Mouse (Mus musculus) retina, postnatal 1 day (tissue): ENCODE data around the gene Hnrnpr.
A peak's percentile ranks its signal among the peaks of the same experiment; 100 is the strongest.

Experiments
- DNase-seq: peaks from one replicate; pipeline ENCODE4 v3.0.0-alpha.2; 2012

Hnrnpr gene

DNA sequence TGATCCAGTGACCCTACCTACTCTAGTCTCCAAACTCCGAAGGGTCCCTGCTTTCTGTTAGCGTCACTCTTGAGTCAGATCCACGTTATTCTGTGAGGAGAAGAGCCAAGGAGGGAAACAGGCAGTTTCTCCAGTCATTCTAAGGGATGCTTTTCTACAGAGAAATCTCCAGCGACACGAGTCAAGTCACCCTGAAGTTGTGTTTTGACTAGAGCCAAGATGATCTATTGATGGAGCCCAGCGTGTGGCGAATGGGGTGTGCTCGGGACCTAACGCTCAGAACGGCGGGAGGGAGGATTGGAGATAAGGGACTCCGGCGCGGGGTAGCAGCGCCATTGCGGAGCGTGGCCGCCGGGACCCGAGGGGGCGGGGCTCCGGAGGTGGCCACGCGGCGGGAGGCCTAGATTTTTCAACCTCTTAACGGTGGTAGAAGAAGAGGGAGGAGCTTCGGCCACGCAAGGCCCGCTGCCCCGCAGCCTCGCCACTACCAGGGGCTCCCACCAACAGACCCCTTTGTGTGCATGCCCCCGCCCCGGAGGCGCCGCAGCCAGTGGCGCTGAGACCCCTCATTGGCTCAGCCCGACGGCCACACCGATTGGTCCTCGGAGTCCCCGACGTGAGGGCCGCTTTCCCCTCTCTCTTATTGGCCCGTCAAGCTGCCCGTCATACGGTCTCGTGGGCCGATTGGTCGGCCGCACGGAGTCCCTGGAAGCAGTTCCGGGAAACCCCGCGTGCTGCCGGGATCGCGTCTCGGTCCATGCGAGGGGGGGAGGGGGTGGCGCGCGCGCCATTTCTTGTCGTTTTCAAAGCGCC lies at the start of gene Hnrnpr:
Hnrnpr (plus strand) TSS at position 714 of the 813 bp plus-strand sequence.
- DNase-seq: peak; percentile 100

DNA sequence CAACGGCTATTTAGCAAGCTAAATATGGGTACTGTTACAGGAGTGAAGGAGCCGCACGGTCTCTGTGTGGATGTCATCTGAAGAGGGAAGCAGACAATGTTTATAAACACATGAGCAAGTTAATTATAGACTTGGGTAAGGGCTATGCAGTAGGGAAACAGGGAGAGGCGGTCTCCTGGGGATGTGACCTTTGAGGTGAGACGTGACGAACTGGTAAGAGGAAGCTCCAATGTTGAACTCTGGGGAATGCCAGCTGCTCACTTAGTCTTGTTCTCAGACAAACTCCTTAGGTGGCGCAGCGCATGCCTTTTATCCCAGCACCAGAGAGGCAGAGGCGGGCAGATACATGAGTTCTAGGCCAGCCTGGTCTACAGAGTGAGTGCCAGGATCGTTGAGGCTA lies 48.8 kb upstream of the Hnrnpr start:
- DNase-seq: no peak

DNA sequence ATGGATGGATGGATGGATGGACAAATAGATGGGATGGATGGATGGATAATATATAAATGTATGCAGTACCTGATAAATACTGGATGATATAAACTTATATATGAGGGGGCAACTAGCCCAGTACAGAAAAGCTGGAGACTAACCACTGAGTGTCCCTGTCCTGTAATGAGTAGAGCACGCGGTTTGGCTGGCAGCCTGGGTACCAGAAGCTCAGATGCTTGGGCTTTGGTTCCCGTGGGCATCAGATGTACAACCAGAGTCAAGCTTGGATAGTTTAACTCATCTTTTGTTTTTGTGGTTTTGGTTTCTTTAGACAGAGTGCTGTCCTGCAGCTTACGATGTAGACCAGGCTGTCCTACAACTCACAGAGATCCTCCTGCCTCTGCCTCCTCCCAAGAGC lies 47.2 kb upstream of the Hnrnpr start:
- DNase-seq: no peak

DNA sequence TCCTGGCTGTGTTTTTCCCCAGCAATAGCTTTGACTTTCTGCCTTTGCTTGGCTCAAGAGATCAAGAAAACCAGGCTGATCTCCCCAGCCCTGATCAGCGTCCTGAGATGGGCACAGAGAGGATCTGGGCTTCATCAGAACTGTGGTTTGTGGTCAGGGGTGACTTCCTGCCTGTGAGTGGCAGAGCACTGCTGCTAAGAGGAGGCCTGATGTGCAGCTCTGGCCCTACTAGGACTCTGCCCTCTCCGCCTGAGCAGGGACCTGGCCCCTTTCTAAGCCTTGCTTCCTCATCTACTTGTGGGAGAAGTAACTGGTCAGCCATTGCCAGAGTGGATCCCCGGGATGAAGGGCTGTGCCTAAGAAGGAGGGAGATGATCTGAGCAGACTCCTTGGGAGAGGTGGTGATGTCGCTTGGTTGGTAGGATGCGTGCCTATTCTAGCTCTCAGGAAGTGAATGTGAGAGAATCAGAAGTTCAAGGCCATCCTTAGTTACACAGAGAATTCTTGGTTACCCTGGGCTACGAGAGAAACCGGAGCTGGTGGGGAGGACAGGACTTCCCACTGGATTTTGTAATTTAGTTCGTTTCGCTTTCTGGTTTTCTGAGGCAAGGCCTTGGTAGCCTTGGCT lies 43.9 kb upstream of the Hnrnpr start:
- DNase-seq: no peak

DNA sequence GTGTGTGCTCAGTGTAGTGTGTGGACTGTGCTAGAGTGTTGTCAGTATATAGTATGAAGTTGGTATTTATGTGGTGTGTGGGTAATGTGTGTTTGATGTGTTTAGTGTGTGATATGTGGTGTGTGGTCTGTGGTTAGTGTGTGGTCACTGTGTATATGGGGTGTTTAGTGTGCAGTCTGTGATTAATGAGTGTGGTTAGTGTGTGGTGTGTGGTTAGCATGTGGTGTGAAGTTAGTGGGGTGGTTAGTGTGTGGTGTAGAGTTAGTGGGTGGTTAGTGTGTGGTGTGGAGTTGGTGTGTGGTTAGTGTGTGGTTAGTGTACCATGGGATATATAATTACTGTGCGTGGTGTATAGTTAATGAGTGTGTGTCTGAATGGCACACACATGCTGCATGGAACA lies 41.8 kb upstream of the Hnrnpr start:
- DNase-seq: no peak

DNA sequence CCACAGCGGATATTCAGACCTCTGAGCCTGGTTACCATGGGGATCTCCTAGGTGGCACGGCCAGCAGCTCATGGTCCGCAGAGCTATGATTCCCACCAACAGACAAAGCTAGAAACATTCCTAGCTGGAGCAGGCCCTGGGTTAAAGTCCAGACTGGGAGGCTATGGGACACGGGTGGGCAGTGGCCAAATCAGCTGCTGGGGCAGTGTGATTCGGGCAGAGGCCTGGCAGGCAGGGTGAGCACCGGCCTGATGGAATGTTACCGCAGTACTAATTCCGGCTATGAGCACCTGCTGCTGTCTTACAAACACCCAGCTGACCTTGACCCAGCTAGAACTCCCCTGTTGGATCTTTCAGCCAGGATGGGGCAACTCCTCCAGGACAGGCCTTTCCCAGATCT lies 40.1 kb upstream of the Hnrnpr start:
- DNase-seq: no peak

DNA sequence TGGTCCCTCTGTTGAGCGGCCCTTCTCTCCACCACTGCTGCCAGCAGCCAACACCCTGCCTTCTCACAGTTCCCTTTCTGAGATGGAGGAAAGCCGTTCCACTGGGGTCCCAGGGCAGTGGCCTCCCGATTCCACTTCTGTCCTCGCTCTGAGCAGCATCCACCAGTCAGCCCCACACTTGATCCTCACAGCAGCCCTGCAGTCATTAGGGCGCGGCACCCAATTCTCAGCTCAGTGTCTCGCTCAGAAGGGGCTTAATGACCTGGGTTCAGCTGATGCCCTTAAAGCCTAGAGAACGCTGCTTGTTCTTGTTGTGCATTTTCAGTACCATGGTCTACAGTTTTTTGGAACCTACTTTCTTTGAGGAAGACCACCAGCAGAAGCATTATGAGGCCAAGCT lies 29.6 kb upstream of the Hnrnpr start:
- DNase-seq: no peak

DNA sequence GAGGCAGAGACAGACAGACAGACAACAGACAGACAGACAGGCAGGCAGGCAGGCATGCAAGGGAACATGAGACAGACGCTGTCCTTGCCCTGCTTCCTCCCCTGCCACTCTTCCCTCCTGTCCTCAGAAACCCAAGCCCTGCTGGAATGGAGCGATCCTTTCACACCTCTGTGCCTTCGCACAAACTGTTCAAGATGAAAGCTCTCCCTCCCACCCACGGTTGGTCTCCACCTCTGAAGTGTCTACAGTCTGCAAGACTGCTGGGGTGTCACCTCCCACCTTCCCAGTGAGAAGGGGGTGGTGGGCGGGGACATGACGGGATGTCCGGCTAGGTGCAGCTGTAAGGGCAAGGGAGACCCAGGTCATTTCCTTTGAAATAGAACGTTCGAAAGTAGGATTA lies 29.1 kb upstream of the Hnrnpr start:
- DNase-seq: no peak

DNA sequence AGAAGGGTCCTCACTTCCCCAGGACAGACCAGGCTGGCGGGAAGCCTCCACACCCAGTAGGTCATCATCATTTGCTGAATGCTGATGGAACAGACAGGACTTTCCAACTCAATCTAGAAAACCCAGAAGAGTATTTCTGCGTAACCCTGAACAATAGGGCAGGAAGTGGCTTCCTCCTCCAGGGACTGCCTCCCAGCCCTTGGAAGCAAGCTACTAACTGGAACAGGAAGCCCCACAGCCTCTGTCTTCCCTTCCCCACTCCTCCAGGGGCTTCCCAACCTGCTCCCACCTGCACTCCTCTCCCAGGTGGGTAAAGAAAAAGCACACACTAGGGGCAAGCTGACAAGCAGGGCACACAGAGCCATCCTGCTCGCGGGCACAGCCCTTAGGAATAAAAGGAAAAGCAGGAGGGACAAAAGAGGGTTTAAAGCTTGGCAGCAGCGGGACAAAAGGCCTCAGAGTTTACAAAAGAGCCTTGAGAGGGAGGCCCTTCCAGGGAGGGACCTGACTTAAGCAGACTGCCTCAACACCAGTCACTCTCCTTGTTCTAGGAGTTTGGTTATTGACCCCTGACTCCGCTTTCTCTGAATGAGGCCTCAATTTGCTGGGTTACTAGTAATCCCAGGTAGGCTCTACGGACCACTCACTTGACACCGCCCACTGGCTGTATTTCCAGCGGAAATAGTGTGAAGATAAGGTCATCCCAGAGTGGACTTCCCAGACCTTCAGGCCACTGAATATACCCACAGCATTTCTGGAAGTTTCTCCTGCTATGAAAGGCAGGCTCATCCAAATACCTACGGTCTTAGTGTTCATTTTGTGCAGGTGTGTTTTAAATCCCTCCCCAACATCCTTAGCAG lies 27.9 kb upstream of the Hnrnpr start:
- no peak for DNase-seq

DNA sequence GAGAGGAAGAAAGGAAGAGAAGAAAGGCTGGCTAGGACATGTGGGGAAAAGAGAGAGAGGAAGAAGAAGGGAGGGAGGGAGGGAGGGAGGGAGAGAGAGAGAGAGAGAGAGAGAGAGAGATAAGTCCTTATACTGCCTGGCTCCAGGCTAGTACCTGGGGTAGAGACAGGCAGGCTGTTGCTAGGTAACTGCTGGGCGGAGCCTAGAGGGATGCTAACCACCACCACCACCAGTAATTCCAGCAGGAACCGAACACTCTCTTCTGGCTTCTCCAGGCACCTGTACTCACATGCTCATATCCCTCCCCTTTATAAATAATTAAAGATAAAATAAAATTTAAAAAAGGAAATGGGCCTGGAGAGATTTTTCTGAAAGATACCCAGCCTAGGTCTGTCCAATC lies 27.0 kb upstream of the Hnrnpr start:
- DNase-seq: peak; percentile 21

DNA sequence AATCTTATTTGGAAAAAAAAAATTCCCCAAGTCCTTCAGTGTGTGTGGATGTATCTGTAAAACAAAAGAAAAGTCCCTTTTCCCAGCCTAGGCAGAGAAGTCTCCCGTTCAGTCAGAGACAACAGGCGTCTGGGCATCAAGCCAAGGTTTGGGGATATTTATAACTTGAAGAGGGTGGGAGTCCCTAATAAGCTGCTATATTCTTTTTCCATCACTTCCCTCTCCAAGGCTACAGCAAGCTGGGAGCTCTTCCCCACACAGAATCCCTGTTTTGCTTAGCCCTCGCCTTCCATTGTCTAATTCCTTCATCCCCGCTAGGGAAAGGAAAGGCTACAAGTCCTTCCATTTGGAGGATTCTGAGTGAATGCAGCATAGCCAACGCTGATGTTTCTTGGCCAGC lies 26.3 kb upstream of the Hnrnpr start, which contains the start of gene Zfp46:
Zfp46 (plus strand) TSS at position 229 of the 400 bp plus-strand sequence.
- DNase-seq: peak; percentile 76

DNA sequence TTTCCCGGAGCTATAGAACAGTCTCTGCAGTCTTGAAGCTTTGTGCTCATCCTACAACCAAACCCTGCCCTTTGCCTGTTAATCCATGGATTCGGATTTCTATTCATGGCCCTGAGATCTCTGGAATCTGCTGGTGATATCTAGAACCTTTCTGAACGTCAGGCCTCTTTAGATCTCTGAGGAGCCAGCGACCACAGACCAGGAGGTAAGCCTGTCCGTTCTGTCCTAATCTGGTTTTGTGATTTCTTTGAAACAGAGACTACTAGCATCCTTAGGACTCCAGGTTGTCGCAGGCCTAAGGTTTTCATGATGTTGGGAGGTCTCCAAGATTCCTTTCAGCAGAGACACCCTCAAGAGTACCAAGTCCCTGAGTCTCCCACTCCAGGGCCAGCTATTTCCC lies 25.9 kb upstream of the Hnrnpr start:
- DNase-seq: no peak

DNA sequence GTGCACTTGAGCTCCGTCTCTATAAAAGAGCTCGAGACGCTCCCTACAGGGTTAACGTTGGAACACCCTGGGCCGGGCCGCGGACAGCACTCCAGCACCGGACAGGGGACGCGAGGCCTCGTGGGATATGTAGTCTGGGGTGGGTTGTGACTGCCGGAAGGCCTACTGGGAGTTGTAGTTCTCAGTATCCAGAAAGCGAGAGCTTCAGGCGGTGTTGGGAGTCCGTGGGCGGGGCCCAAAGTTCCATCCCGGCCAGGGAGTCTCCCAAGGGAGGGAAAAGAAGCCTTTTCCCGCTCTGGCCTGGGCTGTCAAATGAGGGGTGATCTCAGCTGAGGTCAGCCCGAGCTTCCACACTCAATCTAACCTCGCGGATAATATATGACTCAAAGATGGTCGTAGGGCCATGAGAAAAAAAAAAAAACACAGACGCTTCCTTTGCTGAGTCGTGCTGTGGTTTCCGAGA lies 25.4 kb upstream of the Hnrnpr start:
- peak; percentile 97 for DNase-seq

DNA sequence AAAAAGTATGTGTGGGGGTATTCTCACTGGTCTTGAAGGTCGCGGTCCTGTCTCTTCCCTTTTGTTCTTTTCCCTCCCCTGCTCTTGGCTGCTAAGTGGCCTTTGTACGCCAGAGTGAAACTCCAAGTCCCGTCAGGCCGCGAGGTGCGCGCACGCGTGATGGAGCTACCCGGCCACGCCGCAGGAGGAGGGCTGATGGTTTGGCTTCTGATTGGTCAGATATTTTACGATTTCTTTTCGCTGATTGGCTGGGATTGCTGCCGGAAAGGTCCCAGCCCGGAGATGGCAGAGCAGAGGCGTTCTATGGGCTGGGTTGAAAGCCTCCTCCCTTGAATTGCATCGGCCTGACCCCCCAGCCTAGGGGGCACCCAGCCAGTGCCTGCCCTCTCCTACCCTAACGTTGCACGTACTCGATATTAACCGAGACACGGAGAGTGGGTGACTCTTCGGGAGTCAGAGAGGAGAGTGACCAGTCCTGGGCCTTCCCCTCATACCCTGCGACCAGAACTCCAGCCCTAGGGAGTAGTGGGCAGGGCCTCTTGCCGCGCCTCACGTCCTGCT lies 24.9 kb upstream of the Hnrnpr start:
- peak; percentile 98 for DNase-seq

DNA sequence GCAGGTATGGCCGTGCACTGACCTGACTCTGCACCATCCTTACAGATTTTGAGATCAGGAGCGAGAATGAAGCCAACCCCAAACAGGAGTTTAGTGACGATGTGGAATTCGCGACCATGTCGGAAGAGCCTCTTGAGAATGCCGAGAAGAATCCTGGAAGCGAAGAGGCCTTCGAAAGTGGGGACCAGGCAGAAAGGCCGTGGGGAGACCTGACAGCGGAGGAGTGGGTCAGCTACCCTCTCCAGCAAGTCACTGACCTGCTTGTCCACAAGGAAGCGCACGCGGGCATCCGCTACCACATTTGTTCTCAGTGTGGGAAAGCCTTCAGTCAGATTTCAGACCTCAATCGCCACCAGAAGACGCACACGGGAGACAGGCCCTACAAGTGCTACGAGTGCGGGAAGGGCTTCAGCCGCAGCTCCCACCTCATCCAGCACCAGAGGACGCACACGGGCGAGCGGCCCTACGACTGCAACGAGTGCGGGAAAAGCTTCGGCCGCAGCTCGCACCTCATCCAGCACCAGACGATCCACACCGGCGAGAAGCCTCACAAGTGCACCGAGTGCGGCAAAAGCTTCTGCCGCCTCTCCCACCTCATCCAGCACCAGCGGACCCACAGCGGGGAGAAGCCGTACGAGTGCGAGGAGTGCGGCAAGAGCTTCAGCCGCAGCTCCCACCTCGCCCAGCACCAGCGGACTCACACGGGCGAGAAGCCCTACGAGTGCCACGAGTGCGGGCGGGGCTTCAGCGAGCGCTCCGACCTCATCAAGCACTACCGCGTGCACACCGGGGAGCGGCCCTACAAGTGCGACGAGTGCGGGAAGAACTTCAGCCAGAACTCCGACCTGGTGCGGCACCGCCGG lies 20.6 kb upstream of the Hnrnpr start:
- DNase-seq: no peak

DNA sequence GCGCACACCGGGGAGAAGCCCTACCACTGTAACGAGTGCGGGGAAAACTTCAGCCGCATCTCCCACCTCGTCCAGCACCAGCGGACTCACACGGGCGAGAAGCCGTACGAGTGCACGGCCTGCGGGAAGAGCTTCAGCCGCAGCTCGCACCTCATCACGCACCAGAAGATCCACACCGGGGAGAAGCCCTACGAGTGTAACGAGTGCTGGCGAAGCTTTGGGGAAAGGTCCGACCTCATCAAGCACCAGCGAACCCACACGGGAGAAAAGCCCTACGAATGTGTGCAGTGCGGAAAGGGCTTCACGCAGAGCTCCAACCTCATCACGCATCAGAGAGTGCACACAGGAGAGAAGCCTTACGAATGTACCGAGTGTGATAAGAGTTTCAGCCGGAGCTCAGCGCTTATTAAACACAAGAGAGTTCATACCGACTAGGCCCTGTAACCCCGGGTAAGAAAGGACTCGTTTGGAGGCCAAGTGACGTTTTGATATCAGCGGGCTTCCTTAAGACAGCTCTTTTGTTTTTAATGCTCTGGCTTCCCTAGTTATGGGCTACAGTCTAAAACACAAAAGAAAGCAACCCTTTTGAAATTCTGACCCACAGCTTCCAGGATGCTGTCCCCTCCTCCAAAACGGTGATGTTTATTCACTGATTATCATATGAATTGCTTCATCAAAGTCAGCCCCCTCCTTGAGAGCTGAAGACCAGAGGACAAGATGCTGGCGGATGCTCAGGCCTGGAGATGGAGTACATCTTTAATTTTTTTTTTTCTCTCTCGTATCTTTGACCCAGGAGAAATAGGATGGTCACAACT lies 19.8 kb upstream of the Hnrnpr start:
- no peak for DNase-seq

DNA sequence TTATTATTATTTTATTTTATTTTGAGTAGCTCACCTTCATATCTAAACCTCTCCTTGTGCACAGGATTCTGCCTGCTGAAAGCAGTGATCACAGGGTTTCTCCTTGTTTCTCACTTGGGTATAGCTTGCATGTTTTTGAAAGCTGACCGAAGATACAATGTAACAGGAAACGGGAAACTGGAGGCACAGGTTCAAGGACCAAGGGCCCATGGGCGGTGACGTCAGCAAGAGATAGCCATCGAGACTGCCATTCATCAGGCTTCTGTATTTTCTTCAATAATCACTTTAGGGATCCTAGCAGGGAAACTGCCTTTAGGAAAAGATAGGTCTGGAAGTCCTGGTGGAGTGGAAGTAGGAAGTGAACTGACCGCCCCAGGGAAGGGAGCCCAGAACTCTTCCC lies 19.1 kb upstream of the Hnrnpr start:
- DNase-seq: no peak

DNA sequence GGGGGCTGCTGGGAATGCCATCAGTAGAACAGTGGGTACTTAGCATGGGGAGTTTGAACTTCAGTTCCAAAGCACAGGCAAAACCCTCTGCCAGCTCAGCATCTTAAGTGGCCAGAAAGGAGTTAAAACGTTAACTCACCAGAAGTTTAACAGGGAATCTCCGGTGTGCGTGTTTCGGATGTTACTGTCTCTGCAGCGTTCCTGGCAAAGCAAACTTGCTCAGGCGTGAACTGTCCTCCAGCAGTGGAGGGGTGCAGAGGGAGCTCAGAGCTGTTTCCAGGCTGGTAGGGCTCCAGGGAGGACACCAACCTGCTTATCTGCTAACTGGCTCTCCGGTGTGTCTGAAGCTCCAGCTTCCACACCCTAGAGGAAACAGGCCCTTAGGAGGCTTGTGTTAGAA lies 14.8 kb upstream of the Hnrnpr start:
- no peak for DNase-seq

DNA sequence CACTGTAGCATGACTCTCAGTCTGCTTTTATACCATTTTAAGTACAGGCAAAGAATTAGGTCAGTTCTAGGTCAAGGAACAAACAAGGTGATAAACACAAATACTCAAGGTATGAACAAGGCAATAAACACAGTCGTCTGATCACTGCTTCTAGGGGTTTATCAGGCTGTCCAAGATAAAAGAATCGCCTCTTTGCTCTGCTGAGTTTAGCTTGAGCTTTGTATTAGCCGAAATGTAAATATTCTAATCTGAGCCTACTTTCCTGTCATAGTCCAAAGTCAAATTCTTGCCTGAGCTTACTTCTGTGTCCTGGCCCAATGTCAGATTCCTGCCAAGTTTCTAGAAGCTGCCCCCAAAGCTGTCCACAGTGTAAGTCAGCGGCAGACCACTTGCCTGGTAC lies 8.3 kb upstream of the Hnrnpr start:
- no peak for DNase-seq

DNA sequence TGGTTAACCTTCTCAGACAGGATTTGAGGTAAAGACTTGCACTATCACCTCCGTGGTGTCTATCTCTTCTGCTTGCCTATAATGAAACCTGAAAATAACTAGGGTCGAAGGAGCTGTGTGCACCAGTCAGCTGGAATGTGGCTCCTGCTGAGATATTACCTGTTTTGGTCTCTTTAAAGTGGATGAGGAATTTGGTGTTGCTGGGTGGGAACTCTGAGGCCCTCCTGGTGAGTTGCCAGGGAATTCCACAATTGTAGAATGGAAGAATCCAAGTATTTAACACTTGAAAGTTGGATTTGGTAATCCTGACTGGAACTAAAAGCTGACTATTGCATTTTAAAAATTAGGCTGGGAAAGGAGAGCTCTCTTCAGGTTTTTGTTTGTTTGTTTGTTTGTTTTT lies 6.6 kb upstream of the Hnrnpr start:
- DNase-seq: no peak

DNA sequence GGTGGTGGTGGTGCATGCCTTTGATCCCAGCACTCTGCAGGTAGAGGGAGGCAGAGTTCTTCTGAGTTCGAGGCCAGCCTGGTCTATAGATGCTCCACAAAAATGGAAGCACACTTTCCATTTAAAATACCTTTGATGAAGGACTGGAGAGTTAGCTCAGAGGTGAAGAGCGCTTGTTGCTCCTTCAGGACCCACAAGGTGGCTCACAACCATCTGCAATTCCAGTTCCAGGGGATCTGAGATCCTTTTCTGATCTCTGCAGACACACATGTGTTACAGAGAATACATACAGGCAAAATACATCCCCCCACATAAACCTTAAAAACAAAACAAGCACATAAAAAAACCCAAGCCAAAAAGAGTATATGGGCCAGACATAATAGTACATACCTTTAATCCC lies 2.4 kb upstream of the Hnrnpr start:
- peak; percentile 17 for DNase-seq
